Mouse (Mus musculus) MN1 (cell line): ENCODE data around the gene Rnf11.
A peak's percentile ranks its signal among the peaks of the same experiment; 100 is the strongest.
"Not testable (repeated sequence)": the region's sequence is repeated elsewhere in the genome, so short reads cannot be mapped to it uniquely, and the experiment has no call there.

Experiments
- DNase-seq: peaks from one replicate; pipeline ENCODE4 v3.0.0-alpha.2; 2016; ENCODE audit warnings: low spot score

Rnf11 gene

DNA sequence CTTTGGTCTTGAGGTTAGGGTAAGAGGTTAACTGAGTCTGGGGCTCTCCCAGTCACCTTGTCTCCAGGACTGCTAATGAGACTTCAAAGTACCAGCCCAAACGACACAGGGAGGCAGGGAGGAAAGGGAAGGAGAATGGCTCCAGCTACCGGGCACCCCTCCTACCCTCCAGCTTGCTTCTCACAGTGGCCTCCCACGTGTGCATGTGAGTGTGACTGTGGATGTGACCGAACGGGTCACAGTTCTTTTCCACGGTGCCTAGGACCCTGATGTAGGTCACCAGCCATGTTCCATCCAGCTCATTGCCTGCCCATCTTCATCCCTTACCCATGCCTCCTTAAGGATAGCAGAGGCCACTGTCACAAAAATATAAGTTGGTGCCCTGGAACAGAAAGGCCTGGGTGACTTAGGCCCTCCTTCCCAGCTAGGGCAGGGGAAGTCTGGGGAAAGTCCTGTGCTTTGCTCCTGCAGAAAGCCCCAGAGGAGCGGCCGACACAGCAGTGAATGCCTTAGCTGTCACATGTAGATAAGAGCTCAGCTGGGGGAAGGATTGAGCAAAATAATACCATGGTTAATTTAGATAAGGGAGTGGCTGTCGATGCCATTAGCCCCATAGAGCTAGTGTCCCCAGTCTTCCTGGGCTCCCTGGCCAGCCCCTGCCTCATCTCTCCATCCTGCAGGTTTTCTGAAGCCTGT lies 73.7 kb downstream of the Rnf11 start:
- DNase-seq: no peak

DNA sequence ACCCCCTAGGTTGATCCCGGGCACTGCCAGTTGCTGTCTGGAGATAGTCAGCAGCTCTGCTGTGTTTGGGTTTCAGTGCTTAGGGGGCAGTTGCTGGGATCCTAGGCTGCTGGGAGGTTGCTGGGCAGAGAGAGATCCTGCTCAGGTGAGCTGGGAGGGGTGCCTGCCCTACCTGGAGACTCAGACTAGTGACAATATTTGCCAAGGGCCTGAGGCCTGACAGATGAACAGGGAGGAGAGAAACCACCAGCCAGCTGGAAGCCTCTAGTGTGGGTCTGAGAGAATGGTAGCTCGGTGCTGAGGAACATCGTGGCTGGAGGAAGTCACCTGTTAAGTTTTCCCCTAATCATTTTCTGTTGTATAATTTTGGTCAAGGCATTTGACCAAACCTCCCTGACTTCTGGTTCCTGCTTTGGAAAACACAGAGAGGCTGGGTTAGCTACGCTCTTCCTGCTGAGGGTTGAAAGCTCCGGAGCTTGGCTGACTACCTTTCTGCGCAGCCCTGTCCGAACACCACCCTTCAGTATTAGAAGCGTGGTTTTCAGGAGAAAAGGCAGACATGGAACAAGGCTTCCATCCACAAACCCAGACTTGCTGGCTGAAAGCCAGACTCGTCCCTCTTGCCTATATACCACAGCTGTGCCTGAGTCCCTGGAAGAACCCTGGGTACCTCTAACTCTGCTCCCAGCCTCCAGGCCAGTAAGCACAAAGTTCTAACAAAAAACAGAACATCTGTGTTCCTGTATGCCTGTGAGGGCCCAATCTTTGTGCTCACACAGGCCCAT lies 76.6 kb downstream of the Rnf11 start:
- DNase-seq: peak; percentile 30

DNA sequence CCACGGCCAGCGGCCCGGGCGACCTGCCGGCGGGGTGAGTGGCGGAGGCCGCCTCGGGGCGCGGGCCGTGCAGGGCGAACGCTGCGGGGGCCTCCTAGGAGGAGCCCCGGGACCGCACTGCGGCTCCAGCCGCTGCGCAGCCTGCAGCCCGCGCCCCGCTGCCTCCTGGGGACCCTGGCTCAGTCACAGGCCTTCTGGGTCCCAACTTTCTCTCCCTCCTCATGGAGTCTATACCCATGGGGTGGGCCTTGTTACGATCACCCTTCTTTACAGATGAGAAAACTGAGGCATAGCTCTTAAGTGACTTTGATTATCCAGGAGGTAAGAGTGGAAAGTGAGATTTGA lies 77.4 kb downstream of the Rnf11 start:
- DNase-seq: no peak

DNA sequence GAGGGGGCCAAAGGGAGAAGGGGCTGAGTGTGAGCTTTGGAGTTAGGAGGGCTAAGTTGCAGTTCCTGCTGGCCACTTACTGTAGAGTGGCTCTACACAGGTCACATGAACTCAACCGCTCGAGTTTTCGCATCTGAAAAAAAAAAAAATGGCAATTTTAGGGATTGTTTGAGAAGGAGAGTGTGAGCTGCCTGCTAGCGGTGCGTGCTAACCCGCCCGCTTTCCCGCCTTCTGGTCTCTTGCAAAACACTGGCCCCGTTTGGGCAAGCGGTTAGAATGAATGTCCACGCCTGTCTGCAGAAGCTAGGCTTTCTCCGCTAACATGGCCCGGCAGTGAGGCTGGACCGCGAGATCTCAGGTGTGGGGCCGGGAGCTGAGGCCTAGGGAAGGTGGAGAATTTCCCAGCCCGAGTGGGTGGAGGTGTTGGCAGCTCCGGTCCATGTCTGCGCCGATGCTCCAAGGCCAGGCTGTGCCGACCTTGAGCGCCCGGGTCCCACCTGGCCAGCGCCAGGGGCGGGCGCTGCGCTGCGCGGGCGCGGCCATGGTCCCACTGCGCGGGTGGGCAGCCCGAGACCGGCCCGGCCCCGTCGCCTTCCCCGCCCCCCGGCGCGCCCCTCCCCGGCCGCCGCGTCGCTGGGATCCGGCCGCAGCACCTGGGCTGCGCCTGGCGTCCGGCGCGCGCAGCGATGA lies 77.9 kb downstream of the Rnf11 start, which contains the start of gene Ttc39a:
Gene Ttc39a (plus strand): TSS at position 138 of the 690 bp plus-strand sequence.
- peak; percentile 40 for DNase-seq

DNA sequence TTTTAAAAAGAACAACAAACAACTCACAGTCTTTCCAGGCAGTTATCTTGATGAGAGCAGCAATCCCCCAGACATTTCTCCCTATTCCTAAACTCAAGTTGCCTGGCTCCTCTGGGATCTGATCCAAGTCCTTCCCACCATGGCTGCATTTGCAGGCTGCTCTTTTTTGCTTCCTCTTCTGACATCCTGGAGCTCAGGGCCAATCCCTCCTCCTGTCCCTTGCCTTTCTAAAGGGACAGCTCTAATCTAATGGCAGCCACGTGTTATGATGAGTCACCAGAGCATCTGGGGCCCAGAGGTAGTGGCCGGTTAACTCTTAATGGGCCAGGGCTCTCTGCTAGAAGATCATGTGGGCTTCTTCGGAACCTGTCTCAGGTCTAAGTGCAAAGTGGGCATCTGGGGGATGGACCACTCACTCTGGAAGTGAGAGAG lies 78.5 kb downstream of the Rnf11 start:
- DNase-seq: peak; percentile 64

DNA sequence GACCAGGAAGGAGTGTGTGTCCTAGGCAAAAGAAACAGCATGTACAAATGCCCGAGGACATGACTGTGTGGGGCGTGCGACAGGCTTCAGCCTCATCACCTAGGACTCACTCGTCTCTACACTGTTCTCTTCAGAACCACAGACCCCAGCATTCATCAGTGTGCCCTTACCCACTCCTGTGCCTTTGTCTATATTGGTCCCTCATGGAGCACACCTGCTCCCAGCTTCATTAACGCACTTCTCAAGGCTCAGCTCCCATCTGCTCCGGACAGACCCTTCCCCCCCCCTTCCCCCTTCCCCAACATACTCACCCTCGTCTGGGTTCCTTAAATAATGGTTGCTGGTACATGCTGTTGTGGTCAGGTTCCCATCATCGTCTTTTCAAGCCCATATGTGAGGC lies 79.1 kb downstream of the Rnf11 start:
- DNase-seq: no peak

DNA sequence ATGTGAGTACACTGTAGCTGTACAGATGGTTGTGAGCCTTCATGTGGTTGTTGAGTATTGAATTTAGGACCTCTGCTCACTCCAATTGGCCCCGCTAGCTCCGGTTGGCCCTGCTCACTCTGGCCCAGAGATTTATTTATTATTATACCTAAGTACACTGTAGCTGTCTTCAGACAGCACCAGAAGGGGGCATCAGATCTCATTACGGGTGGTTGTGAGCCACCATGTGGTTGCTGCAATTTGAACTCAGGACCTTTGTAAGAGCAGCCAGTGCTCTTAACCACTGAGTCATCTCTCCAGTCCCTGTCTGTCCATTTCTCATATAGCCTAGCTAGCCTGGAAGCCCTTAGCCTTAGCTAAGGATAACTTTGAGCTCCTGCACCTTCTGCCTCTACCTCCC lies 79.6 kb downstream of the Rnf11 start:
- DNase-seq: not testable (repeated sequence)

DNA sequence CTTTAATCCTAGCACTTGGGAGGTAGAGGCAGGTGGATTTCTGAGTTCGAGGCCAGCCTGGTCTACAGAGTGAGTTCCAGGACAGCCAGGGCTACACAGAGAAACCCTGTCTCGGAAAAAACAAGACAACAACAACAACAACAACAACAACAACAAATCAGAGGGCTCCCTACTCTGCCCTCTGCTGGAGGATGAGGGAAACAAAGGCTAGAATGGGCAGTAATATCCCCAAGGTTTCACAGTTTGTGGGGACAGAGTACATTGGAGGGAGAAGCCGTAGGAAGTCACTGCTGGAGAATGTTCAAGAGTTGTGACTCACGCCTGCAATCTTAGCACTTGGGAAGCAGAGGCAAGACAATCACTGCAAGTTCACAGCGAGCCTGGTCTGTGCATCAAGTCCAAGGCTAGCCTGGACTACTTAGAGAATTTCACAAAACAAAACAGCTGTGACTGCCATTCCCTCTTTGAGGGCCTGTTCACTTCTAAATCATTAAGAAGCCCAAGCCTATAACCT lies 83.3 kb downstream of the Rnf11 start:
- DNase-seq: no peak
